Mouse (Mus musculus) brain, adult 2 months (tissue): Measurements from ENCODE around the gene Megf9.

ENCODE experiments used
- DNase-seq: peaks from one replicate; pipeline ENCODE4 v3.0.0; 2011; ENCODE audit warnings: low read depth, low spot score

Gene Megf9

GRCm38 (mm10) chr4:70523346-70523745 lies 11.4 kb downstream of the Megf9 start:
- DNase-seq: no peak

- peak; percentile 53 for DNase-seq
These were observed 13.1 kb downstream of the Megf9 start for GRCm38 (mm10) chr4:70521506-70522292.

- peak; percentile 86 for DNase-seq
These were observed 17.1 kb downstream of the Megf9 start for GRCm38 (mm10) chr4:70517646-70518045.

GRCm38 (mm10) chr4:70516289-70516688 lies 18.5 kb downstream of the Megf9 start:
- DNase-seq: no peak

- no peak for DNase-seq
These were observed 19.3 kb downstream of the Megf9 start for GRCm38 (mm10) chr4:70515514-70515913.

- no peak for DNase-seq
These were observed 24.8 kb downstream of the Megf9 start for GRCm38 (mm10) chr4:70509987-70510386.

GRCm38 (mm10) chr4:70509565-70509964 lies 25.2 kb downstream of the Megf9 start:
- DNase-seq: peak; percentile 46

GRCm38 (mm10) chr4:70508207-70508606 lies 26.6 kb downstream of the Megf9 start:
- DNase-seq: no peak

- peak; percentile 52 for DNase-seq
These were observed 28.8 kb downstream of the Megf9 start for GRCm38 (mm10) chr4:70505951-70506350.

GRCm38 (mm10) chr4:70503827-70504226 lies 31.0 kb downstream of the Megf9 start:
- no peak for DNase-seq

- peak; percentile 83 for DNase-seq
These were observed 35.5 kb downstream of the Megf9 start for GRCm38 (mm10) chr4:70499285-70499684.

GRCm38 (mm10) chr4:70496978-70497377 lies 37.8 kb downstream of the Megf9 start:
- DNase-seq: no peak

GRCm38 (mm10) chr4:70489792-70490191 lies 45.0 kb downstream of the Megf9 start:
- no peak for DNase-seq

- peak; percentile 26 for DNase-seq
These were observed 46.4 kb downstream of the Megf9 start for GRCm38 (mm10) chr4:70488415-70488814.

- peak; percentile 22 for DNase-seq
These were observed 50.7 kb downstream of the Megf9 start for GRCm38 (mm10) chr4:70484134-70484533.

- no peak for DNase-seq
These were observed 52.9 kb downstream of the Megf9 start for GRCm38 (mm10) chr4:70481931-70482330.

- DNase-seq: peak; percentile 63
These were observed 63.4 kb downstream of the Megf9 start for GRCm38 (mm10) chr4:70471398-70471797.

- no peak for DNase-seq
These were observed 68.7 kb downstream of the Megf9 start for GRCm38 (mm10) chr4:70465921-70466689.

- DNase-seq: peak; percentile 20
These were observed 71.5 kb downstream of the Megf9 start for GRCm38 (mm10) chr4:70463302-70463701.

GRCm38 (mm10) chr4:70461416-70461815 lies 73.4 kb downstream of the Megf9 start:
- DNase-seq: peak; percentile 57

- DNase-seq: no peak
These were observed 82.6 kb downstream of the Megf9 start for GRCm38 (mm10) chr4:70452161-70452560.

GRCm38 (mm10) chr4:70451750-70452149 lies 83.0 kb downstream of the Megf9 start:
- peak; percentile 84 for DNase-seq

- DNase-seq: no peak
These were observed 85.1 kb downstream of the Megf9 start for GRCm38 (mm10) chr4:70449668-70450067.
